Mouse (Mus musculus) lung, postnatal 0 days (tissue): ENCODE measurements around the gene Abcc2. TPM values are rescaled to one million over a fixed set of nuclear protein-coding genes. Genes with fewer than 3 reads are reported as not detected.

ENCODE experiments used
- ATAC-seq: fragments of 200-750 bp; cut with Nextera tagmentation; 2 replicates; pipeline ENCODE4 v1.8.0; 2017; ENCODE audit warnings: moderate library complexity
- DNase-seq: peaks from one replicate; pipeline ENCODE4 v3.0.0-alpha.2; 2016; ENCODE audit warnings: low spot score
- H3K27ac ChIP-seq: fragments of 300-500 bp; sonication (generic); 2 replicates; pipeline ENCODE4 v1.5.1; 2014; ENCODE audit warnings: antibody characterized with exemption, mild to moderate bottlenecking, low read length, mixed read lengths
- H3K27me3 ChIP-seq: fragments of 300-500 bp; sonication (generic); replicated peaks from 2 replicates; pipeline ENCODE4 v1.6.1; 2014; ENCODE audit warnings: low read length, mixed read lengths; ENCODE audit not compliant: insufficient read depth
- H3K36me3 ChIP-seq: fragments of 300-500 bp; sonication (generic); 2 replicates; pipeline ENCODE4 v1.6.1; 2014; ENCODE audit warnings: low read length, mixed read lengths; ENCODE audit not compliant: insufficient read depth
- H3K4me1 ChIP-seq: fragments of 300-500 bp; sonication (generic); 2 replicates; pipeline ENCODE4 v1.6.1; 2014; ENCODE audit warnings: antibody characterized with exemption, low read depth, low read length, mixed read lengths; ENCODE audit not compliant: insufficient read depth
- H3K4me2 ChIP-seq: fragments of 300-500 bp; sonication (generic); replicated peaks from 2 replicates; pipeline ENCODE4 v1.6.1; 2014; ENCODE audit warnings: low read depth, mild to moderate bottlenecking, low read length, moderate library complexity, mixed read lengths
- H3K4me3 ChIP-seq: fragments of 300-500 bp; sonication (generic); 2 replicates; pipeline ENCODE4 v1.5.1; 2014; ENCODE audit warnings: low read depth, low read length
- H3K9ac ChIP-seq: fragments of 300-500 bp; sonication (generic); replicated peaks from 2 replicates; pipeline ENCODE4 v1.6.1; 2014; ENCODE audit warnings: low read depth, mild to moderate bottlenecking
- H3K9me3 ChIP-seq: fragments of 300-500 bp; sonication (generic); 2 replicates; pipeline ENCODE4 v1.6.1; 2016; ENCODE audit warnings: low read length, mixed read lengths
- CTCF ChIP-seq: IDR thresholded peaks from 2 replicates; pipeline ENCODE4 v1.5.1; 2016; ENCODE audit warnings: antibody characterized with exemption, mild to moderate bottlenecking
- EP300 ChIP-seq: IDR thresholded peaks from 2 replicates; pipeline ENCODE4 v1.6.1; 2016; ENCODE audit warnings: antibody characterized with exemption, mild to moderate bottlenecking, control low read depth
- WGBS: fragments of 180-500 bp; shearing (Covaris S2); extraction: QIAGEN DNeasy Blood & Tissue Kit; methylation state at CpG from one replicate; pipeline ENCODE4 v1.1.7; 2014; 5-methylcytosine and 5-hydroxymethylcytosine counted together
- polyA plus RNA-seq: library from polyadenylated mRNA; unstranded; fragments of >200 nt; fragmentation: Nextera tagmentation; extraction: Ambion mirVana; gene quantifications from 2 replicates; pipeline ENCODE4 v1.2.1, GENCODE M21; 2015

Gene Abcc2
- polyA plus RNA-seq, 1 experiment from 2014 or later = 0.02 TPM

GRCm38 (mm10) chr19:43772311-43772710, 9.7 kb upstream of the Abcc2 start:
- TF ChIP-seq CTCF (no peak), EP300 (no peak)
- H3K4me1 ChIP-seq = no peaks in the 10 kb centered on the region
- H3K9ac ChIP-seq = no peak overlapping the region
- no peak overlapping the region for H3K4me3 ChIP-seq
- no peak for DNase-seq
- H3K27ac ChIP-seq = no peak overlapping the region
- peaks cover 6% of the 10 kb centered on the region; the same call in 1 of the 2 replicates for H3K36me3 ChIP-seq
- no peak for ATAC-seq
- WGBS = 63% methylated on average over 6 of the region's 6 CpGs
- H3K4me2 ChIP-seq = no peak overlapping the region
- no peaks in the 10 kb centered on the region for H3K27me3 ChIP-seq
- H3K9me3 ChIP-seq = no peaks in the 10 kb centered on the region

DNA sequence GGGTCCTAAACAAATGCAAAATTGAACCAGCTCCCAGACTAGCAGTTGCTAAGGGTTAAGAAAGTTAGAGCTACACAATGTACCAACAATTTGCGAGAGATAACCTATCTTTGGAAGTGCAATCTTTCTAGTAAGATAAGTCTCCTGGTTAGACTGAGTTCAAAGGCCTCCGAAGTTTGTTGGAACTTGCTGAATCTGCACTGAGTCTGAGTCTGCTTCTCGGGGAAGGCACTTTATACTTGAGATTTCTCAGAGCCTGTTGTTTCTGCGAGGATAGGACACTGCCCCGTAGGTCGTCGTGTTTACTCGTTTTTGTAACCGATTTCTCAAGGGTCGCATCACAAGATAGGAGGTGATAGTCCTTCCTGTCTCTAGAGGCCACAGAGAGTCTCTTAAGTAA, 6.6 kb upstream of the Abcc2 start:
- H3K4me1 ChIP-seq = no peaks in the 10 kb centered on the region
- H3K36me3 ChIP-seq = no peaks in the 10 kb centered on the region
- no peak for ATAC-seq
- 38% methylated on average over 10 of the region's 10 CpGs for WGBS
- no peak for DNase-seq
- H3K27ac ChIP-seq = no peak overlapping the region
- no peaks in the 10 kb centered on the region for H3K27me3 ChIP-seq
- no peaks in the 10 kb centered on the region for H3K9me3 ChIP-seq
- no peak overlapping the region for H3K9ac ChIP-seq
- no peak overlapping the region for H3K4me3 ChIP-seq
- no peak for TF ChIP-seq CTCF
- no peak for TF ChIP-seq EP300
- H3K4me2 ChIP-seq = no peak overlapping the region

DNA sequence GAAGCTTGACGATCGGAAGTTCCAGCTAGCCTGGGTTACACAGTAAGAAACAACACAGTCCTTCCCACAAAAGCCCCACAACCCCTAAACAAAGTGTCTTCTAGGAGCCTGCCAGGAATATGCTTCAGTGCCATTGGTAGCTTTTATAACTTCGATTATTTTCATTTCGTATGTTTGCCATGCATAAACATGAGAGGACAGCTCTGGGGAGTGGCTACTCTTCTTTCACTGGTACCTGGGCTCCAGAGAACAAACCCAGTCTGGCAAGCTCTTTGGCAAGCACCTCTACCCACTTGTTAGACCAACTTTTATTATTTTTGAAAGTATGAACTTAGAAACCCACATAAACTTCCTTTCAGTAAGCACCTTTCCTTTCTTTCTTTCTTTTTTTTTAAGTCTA, 5.4 kb upstream of the Abcc2 start:
- Histone ChIP-seq H3K4me2 (no peak overlapping the region), H3K9me3 (no peaks in the 10 kb centered on the region), H3K9ac (no peak overlapping the region), H3K36me3 (no peaks in the 10 kb centered on the region), H3K27me3 (no peaks in the 10 kb centered on the region), H3K4me3 (no peak overlapping the region), H3K27ac (no peak overlapping the region), H3K4me1 (no peaks in the 10 kb centered on the region)
- TF ChIP-seq CTCF = no peak
- no peak for TF ChIP-seq EP300
- ATAC-seq = no peak
- no peak for DNase-seq
- 74% methylated on average over 4 of the region's 4 CpGs for WGBS

DNA sequence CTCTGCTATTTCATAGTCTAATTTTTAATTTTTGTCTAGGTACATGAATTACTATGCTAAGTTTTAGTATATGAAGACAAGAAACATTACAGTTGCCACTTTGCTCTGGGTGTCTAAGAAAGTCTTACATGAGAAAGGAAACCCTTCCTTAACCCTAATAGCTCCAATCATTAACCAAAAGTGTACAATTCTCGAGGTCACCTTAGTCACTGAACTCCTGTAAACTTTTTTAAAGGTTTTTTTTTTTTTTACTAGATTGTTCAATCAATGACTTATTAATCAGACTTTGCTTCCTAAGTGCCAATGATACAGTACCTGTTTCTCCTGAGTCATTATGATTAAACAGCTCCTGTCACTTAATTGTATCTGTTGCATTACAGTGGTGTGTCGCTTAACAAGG, 4.7 kb upstream of the Abcc2 start:
- no peaks in the 10 kb centered on the region for H3K9me3 ChIP-seq
- H3K4me1 ChIP-seq = no peaks in the 10 kb centered on the region
- DNase-seq = no peak
- ATAC-seq = no peak
- H3K4me3 ChIP-seq = no peak overlapping the region
- WGBS = 63% methylated on average over 2 of the region's 2 CpGs
- H3K27ac ChIP-seq = no peak overlapping the region
- no peaks in the 10 kb centered on the region for H3K27me3 ChIP-seq
- H3K36me3 ChIP-seq = no peaks in the 10 kb centered on the region
- no peak overlapping the region for H3K4me2 ChIP-seq
- H3K9ac ChIP-seq = no peak overlapping the region
- no peak for TF ChIP-seq CTCF

DNA sequence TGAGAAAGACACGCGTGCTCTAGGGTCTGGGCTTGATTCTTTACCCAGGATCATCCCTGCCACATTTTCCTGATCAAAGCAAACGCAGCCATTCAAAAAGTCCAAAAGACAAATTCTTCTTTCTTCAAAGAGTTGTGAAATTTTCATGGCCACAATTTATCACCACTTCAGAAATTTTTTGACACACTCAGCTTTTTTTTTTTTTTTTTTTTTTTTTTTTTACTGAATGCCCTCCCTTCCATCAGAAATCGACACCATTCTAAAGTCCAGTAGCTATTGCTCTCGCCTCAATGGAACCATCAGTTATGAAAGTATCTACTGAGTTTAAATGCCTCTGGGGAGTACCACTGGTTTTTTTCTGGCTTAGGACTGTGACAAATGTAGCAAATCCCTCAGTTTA, 1.6 kb upstream of the Abcc2 start:
- Histone ChIP-seq H3K4me3 (no peak overlapping the region), H3K27ac (no peak overlapping the region), H3K27me3 (no peaks in the 10 kb centered on the region), H3K9ac (no peak overlapping the region), H3K36me3 (no peaks in the 10 kb centered on the region), H3K4me2 (no peak overlapping the region), H3K4me1 (no peaks in the 10 kb centered on the region), H3K9me3 (no peaks in the 10 kb centered on the region)
- ATAC-seq (no peak), DNase-seq (no peak)
- TF ChIP-seq EP300 (no peak), CTCF (no peak)
- 61% methylated on average over 5 of the region's 5 CpGs for WGBS

- Histone ChIP-seq H3K27ac (no peak overlapping the region), H3K27me3 (no peaks in the 10 kb centered on the region), H3K4me1 (no peaks in the 10 kb centered on the region), H3K36me3 (no peaks in the 10 kb centered on the region), H3K9ac (no peak overlapping the region), H3K4me3 (no peak overlapping the region), H3K9me3 (no peaks in the 10 kb centered on the region), H3K4me2 (no peak overlapping the region)
- no peak for TF ChIP-seq EP300
- no peak for TF ChIP-seq CTCF
- no peak for DNase-seq
- WGBS = 76% methylated on average over 8 of the region's 8 CpGs
- ATAC-seq = no peak
These were observed 2.8 kb downstream of the Abcc2 start for GRCm38 (mm10) chr19:43784761-43785160.

DNA sequence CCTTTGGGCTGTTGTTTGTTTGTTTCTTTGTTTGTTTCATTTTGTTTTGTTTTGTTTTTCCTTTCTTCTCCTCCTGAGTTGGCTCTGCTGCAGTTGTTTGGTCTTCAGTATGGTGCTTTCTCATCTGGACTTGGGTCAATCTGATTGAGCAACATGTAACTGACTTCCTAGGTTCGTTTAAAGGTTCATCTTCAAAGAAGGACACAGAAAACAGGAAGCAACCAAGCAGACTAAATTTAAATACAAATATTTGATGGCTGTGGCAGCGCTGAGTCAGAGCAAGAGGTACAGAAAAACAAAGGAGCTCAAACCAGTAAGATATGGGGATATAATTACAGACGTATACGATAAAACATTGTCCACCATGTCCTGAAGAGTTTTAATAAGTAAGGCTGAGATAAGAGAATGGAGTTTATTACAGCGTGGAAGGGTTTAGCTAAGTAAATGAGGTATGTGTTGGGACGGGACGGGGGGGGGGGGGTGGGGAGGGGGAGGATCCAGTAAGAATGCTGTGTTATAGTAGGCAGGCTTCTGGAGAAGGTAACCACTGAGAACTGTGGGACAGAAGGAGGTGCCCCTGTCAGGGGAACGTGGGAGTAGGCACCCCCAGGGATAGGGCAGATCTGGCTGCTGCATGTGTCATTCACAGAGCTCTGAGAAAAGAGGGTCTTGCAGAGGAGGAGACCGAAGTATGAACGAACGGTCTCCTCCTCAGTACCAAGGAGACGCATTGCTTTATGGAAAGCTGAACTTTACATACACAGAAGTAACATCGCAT, 4.4 kb downstream of the Abcc2 start:
- ATAC-seq = no peak
- WGBS = 68% methylated on average over 13 of the region's 13 CpGs
- H3K4me1 ChIP-seq = no peaks in the 10 kb centered on the region
- TF ChIP-seq EP300 = no peak
- no peak for TF ChIP-seq CTCF
- H3K27me3 ChIP-seq = no peaks in the 10 kb centered on the region
- no peaks in the 10 kb centered on the region for H3K9me3 ChIP-seq
- DNase-seq = peak; percentile 9
- no peak overlapping the region for H3K9ac ChIP-seq
- H3K4me2 ChIP-seq = no peak overlapping the region
- H3K27ac ChIP-seq = no peak overlapping the region
- H3K4me3 ChIP-seq = no peak overlapping the region
- H3K36me3 ChIP-seq = no peaks in the 10 kb centered on the region
